Mouse (Mus musculus) small intestine, adult 2 months (tissue): ENCODE measurements around the gene Il17re.

Source experiments
- CTCF ChIP-seq: fragments of 200-500 bp; IDR thresholded peaks from 2 replicates; pipeline ENCODE4 v1.5.1; 2012; ENCODE audit warnings: low read depth, mild to moderate bottlenecking, control low read depth, inconsistent platforms, low read length, moderate library complexity, mixed read lengths; ENCODE audit not compliant: insufficient replicate concordance, insufficient read length; ENCODE audit errors: extremely low read depth
- POLR2A ChIP-seq: fragments of 200-500 bp; IDR thresholded peaks from 2 replicates; pipeline ENCODE4 v1.6.1; 2012; ENCODE audit warnings: low read depth, mild to moderate bottlenecking, control low read depth, inconsistent platforms, low read length, moderate library complexity

- no peak for TF ChIP-seq CTCF
- TF ChIP-seq POLR2A: no peak
Measured at GRCm38 (mm10) chr6:113410001-113410400, 48.3 kb upstream of the Il17re start.
